Mouse (Mus musculus): Measurements from ENCODE around the gene Fam43b. TPM values are rescaled to one million over a fixed set of nuclear protein-coding genes. Genes with fewer than 3 reads are reported as not detected.

Fam43b gene
- polyA plus RNA-seq, 1 experiment from 2014 or later = not detected

DNA sequence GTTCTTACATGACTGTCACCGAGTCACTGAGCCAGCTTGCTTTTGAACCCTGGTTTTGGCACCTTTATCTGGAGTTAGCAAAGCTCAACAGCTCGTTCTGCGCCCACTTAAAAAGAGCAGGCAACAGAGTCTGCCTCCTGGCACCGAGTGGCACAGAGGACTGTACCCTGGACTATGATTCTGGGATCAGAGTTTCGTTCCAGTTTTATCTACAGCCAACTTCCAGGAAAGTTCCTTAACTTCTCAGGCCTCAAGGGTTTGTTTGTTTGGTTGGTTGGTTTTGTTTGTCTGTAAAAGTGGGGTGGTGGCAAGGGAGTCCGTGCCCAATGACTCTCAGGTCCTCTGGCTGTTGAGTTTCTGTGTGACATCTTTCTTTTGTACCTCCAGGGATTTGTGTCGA, 47.6 kb downstream of the Fam43b start:
- DNase-seq (no peak), ATAC-seq (no peak)
- no peak overlapping the region for H3K9ac ChIP-seq (replicated peaks)
- H3K4me2 ChIP-seq (ENCODE audit: low read depth, low read length) = no peak overlapping the region
- no peaks in the 10 kb centered on the region for H3K4me1 ChIP-seq (ENCODE audit: insufficient read depth)
- H3K9me3 ChIP-seq (ENCODE audit: low read length) = no peaks in the 10 kb centered on the region
- no peak overlapping the region for H3K4me3 ChIP-seq (ENCODE audit: low read depth, low read length)
- no peak overlapping the region for H3K27ac ChIP-seq (ENCODE audit: low read depth)
- H3K27me3 ChIP-seq (ENCODE audit: insufficient read depth, low read length) = no peaks in the 10 kb centered on the region
- WGBS (ENCODE audit: insufficient replicate concordance) = 68% methylated on average over 7 of the region's 7 CpGs
- TF ChIP-seq EP300 (IDR thresholded peaks at IDR 0.05; ENCODE audit: low read depth) (no peak), CTCF (IDR thresholded peaks at IDR 0.05; ENCODE audit: low read depth) (no peak)
- H3K36me3 ChIP-seq (replicated peaks; ENCODE audit: insufficient read depth, low read length) = peaks cover 3% of the 10 kb centered on the region; the same call in 1 of the 2 replicates

DNA sequence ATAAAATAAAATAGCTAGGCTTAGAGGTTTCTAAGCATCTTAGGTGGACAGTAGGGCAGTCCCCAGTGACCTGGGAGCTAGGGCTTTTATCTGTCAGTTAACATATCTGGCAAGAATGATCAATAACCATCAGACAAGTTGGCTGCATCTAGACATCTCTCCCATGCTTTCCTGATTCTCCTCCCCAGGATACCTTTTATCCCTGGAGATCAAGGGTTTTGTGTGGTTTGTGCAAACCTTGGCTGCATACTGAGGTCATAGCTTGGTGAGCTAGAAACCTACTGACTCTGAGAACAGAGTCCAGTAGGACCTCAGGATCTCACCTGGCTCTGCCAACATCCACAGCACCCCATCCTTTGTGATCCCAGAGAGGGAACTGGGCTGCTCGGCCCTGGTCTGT, 49.0 kb downstream of the Fam43b start:
- peaks cover 3% of the 10 kb centered on the region; the same call in 1 of the 2 replicates for H3K36me3 ChIP-seq (replicated peaks; ENCODE audit: insufficient read depth, low read length)
- H3K9ac ChIP-seq (replicated peaks) = no peak overlapping the region
- no peak overlapping the region for H3K27ac ChIP-seq (ENCODE audit: low read depth)
- H3K27me3 ChIP-seq (ENCODE audit: insufficient read depth, low read length) = no peaks in the 10 kb centered on the region
- no peak overlapping the region for H3K4me2 ChIP-seq (ENCODE audit: low read depth, low read length)
- TF ChIP-seq EP300 (IDR thresholded peaks at IDR 0.05; ENCODE audit: low read depth) = no peak
- no peak for TF ChIP-seq CTCF (IDR thresholded peaks at IDR 0.05; ENCODE audit: low read depth)
- 85% methylated on average over 1 of the region's 1 CpGs for WGBS (ENCODE audit: insufficient replicate concordance)
- H3K4me1 ChIP-seq (ENCODE audit: insufficient read depth) = peaks cover 4% of the 10 kb centered on the region; the same call in 1 of the 2 replicates
- ATAC-seq (no peak), DNase-seq (no peak)
- H3K9me3 ChIP-seq (ENCODE audit: low read length) = no peaks in the 10 kb centered on the region
- H3K4me3 ChIP-seq (ENCODE audit: low read depth, low read length) = no peak overlapping the region

DNA sequence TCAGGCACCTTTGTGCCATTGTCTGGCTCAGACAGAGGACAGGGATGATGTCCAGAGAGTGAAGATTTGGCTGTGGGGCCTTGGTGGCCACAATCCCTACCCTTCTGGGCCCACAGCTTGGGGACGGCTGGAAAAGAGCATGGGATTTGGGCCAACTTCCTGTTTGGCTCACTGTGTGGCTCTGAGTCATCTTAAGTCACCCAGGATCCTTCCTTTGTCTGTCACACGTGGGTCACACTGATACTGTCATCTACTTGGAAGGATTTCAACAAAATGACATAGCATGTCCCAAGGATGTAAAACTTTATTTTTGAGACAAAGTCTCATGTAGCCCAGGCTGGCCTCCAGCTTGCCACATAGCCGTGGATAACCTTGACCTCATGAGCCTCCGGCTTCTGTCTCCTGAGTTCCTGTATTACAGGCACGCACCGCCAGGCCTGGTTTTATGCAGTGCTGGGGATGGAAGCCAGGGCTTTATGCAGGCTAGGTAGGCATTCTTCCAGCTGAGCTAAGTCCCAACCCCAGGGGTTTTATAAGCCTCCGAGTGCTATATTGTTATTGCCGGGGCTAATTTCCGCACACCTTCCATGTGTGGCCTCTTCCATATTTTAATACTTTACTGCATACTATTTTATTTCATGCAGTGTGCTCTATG, 51.3 kb downstream of the Fam43b start:
- Histone ChIP-seq H3K27ac (ENCODE audit: low read depth) (no peak overlapping the region), H3K4me3 (ENCODE audit: low read depth, low read length) (no peak overlapping the region), H3K4me1 (ENCODE audit: insufficient read depth) (peaks cover 4% of the 10 kb centered on the region; the same call in 1 of the 2 replicates), H3K9me3 (ENCODE audit: low read length) (no peaks in the 10 kb centered on the region), H3K27me3 (ENCODE audit: insufficient read depth, low read length) (no peaks in the 10 kb centered on the region), H3K9ac (replicated peaks) (no peak overlapping the region), H3K4me2 (ENCODE audit: low read depth, low read length) (no peak overlapping the region), H3K36me3 (replicated peaks; ENCODE audit: insufficient read depth, low read length) (peaks cover 3% of the 10 kb centered on the region; the same call in 1 of the 2 replicates)
- no peak for ATAC-seq
- no peak for DNase-seq
- no peak for TF ChIP-seq EP300 (IDR thresholded peaks at IDR 0.05; ENCODE audit: low read depth)
- TF ChIP-seq CTCF (IDR thresholded peaks at IDR 0.05; ENCODE audit: low read depth) = no peak
- 67% methylated on average over 9 of the region's 9 CpGs for WGBS (ENCODE audit: insufficient replicate concordance)

Other genes with a start within 250 kb of the Fam43b start
- 35.1 and 43.6 TPM in 2 replicates for gene Hp1bp3, start 180.2 kb downstream of the Fam43b start, polyA plus RNA-seq (2015; fragmentation: Nextera tagmentation; extraction: Ambion mirVana)
- 0.40 and 0.51 TPM in 2 replicates for gene Sh2d5, start 146.1 kb downstream of the Fam43b start, polyA plus RNA-seq (2015; fragmentation: Nextera tagmentation; extraction: Ambion mirVana)
- gene Kif17, start 146.1 kb downstream of the Fam43b start, polyA plus RNA-seq (2015; fragmentation: Nextera tagmentation; extraction: Ambion mirVana) = 0.07 and 0.08 TPM in 2 replicates
- 102 and 111 TPM in 2 replicates for gene Ddost, start 91.8 kb downstream of the Fam43b start, polyA plus RNA-seq (2015; fragmentation: Nextera tagmentation; extraction: Ambion mirVana)
- gene Pink1, start 70.2 kb downstream of the Fam43b start, polyA plus RNA-seq (2015; fragmentation: Nextera tagmentation; extraction: Ambion mirVana) = 52.5 and 69.5 TPM in 2 replicates
- 17.7 and 24.2 TPM in 2 replicates for gene Cda, start 28.5 kb downstream of the Fam43b start, polyA plus RNA-seq (2015; fragmentation: Nextera tagmentation; extraction: Ambion mirVana)
- gene Mul1, start 38.1 kb upstream of the Fam43b start, polyA plus RNA-seq (2015; fragmentation: Nextera tagmentation; extraction: Ambion mirVana) = 17.5 and 20.0 TPM in 2 replicates
- 5.5 and 6.1 TPM in 2 replicates for gene Camk2n1, start 57.8 kb upstream of the Fam43b start, polyA plus RNA-seq (2015; fragmentation: Nextera tagmentation; extraction: Ambion mirVana)
- not detected in 2 replicates for gene Vwa5b1, start 239.4 kb upstream of the Fam43b start, polyA plus RNA-seq (2015; fragmentation: Nextera tagmentation; extraction: Ambion mirVana)